Mouse (Mus musculus) neural tube, embryonic 12.5 days (tissue): Measurements from ENCODE around the gene Tcf7l1. TPM values are rescaled to one million over a fixed set of nuclear protein-coding genes. Genes with fewer than 3 reads are reported as not detected.

Experiments
- ATAC-seq: fragments of 200-750 bp; cut with Nextera tagmentation; 2 replicates; pipeline ENCODE4 v1.8.0; 2017; ENCODE audit warnings: low read depth, mild to moderate bottlenecking, moderate TSS enrichment, moderate library complexity; ENCODE audit not compliant: low FRiP score
- H3K27ac ChIP-seq: fragments of 300-500 bp; sonication (generic); 2 replicates; pipeline ENCODE4 v1.5.1; 2016
- H3K27me3 ChIP-seq: fragments of 300-500 bp; sonication (generic); replicated peaks from 2 replicates; pipeline ENCODE4 v1.6.1; 2016; ENCODE audit warnings: mild to moderate bottlenecking
- H3K36me3 ChIP-seq: fragments of 300-500 bp; sonication (generic); 2 replicates; pipeline ENCODE4 v1.6.1; 2016; ENCODE audit warnings: mild to moderate bottlenecking
- H3K4me1 ChIP-seq: fragments of 300-500 bp; sonication (generic); 2 replicates; pipeline ENCODE4 v1.6.1; 2016
- H3K4me2 ChIP-seq: fragments of 300-500 bp; sonication (generic); replicated peaks from 2 replicates; pipeline ENCODE4 v1.6.1; 2016; ENCODE audit warnings: mild to moderate bottlenecking
- H3K4me3 ChIP-seq: fragments of 300-500 bp; sonication (generic); 2 replicates; pipeline ENCODE4 v1.5.1; 2016
- H3K9ac ChIP-seq: fragments of 300-500 bp; sonication (generic); 2 replicates; pipeline ENCODE4 v1.6.1; 2016; ENCODE audit warnings: mild to moderate bottlenecking
- H3K9me3 ChIP-seq: fragments of 300-500 bp; sonication (generic); 2 replicates; pipeline ENCODE4 v1.6.1; 2016; ENCODE audit warnings: mild to moderate bottlenecking
- WGBS: fragments of 180-500 bp; shearing (Covaris S2); methylation state at CpG from one replicate; pipeline ENCODE4 v1.1.7; 2016; 5-methylcytosine and 5-hydroxymethylcytosine counted together
- polyA plus RNA-seq: library from polyadenylated mRNA; unstranded; fragments of >200 nt; fragmentation: Nextera tagmentation; extraction: Ambion mirVana; gene quantifications from 2 replicates; pipeline ENCODE4 v1.2.1, GENCODE M21; 2016

The Tcf7l1 gene
- polyA plus RNA-seq, 1 experiment from 2014 or later: 18.6 TPM

DNA sequence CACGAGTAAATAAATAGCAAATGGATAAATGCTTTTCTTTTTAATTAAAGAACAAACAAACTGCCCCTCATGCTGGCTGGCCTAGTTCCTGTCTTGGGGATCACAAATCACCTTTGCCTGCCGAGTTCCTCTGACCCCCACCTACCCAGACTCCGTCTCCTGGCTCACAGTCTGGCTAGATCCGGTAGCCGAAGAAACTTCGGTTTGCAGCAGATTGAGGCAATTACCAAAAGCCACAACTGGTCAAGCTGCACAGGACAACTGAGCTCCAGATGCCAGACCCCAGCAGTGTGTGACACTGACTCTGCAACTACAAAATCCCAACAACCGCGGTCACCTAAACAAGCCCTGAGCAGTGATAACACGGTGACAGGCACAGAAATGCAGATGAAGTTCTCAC, 34.8 kb downstream of the Tcf7l1 start:
- Histone ChIP-seq H3K27ac (no peak overlapping the region), H3K27me3 (no peaks in the 10 kb centered on the region), H3K4me2 (no peak overlapping the region), H3K9me3 (no peaks in the 10 kb centered on the region), H3K4me1 (peaks cover 11% of the 10 kb centered on the region), H3K9ac (no peak overlapping the region), H3K36me3 (no peaks in the 10 kb centered on the region), H3K4me3 (no peak overlapping the region)
- no peak for ATAC-seq
- 22% methylated on average over 9 of the region's 9 CpGs for WGBS

DNA sequence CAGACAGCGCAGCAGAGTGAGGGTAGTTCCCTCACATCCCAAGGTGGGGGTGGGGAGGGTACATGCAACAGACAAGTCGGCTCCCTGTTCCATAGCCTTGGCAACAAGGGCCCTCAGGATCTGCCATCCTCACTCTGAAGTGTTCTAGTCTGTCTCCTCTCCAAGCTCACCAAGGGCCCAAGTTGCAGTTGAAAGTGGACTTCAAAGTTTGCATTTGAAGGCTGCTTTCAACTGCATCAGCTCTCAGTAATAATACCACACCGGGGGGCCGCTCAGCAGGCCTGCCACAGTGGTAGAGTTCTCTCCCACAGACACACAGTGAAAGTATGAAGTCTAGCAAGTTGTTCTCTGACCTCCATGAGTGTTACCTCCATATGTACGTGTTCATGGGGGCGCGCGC, 35.3 kb downstream of the Tcf7l1 start:
- H3K27ac ChIP-seq: no peak overlapping the region
- 63% methylated on average over 8 of the region's 8 CpGs for WGBS

DNA sequence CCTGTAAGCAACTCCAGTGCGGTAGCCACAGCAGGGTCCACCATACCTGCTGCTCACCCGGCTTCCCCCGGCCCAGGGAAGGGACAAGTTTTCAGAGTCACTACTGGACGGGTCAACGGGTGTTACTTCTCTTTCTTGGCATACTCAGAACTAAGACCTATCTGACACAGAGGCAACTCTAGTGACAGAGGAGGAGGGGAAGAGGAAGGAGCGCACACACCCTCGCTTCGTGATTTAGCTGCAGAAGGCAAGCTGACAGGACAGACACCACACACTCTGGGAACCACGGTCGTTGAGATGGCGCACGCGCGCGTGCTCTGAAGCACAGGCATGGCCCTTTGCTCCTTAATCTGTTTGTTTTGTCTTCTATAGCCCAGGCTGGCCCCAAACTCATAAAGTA, 36.2 kb downstream of the Tcf7l1 start:
- ATAC-seq: no peak
- Histone ChIP-seq H3K9me3 (no peaks in the 10 kb centered on the region), H3K36me3 (no peaks in the 10 kb centered on the region), H3K4me3 (no peak overlapping the region), H3K9ac (no peak overlapping the region), H3K27me3 (no peaks in the 10 kb centered on the region), H3K4me1 (peaks cover 24% of the 10 kb centered on the region), H3K27ac (no peak overlapping the region), H3K4me2 (no peak overlapping the region)
- WGBS: 81% methylated on average over 15 of the region's 15 CpGs

More for the DNA sequence above, 35.3 kb downstream of the Tcf7l1 start:
- no peak for ATAC-seq
- H3K4me2 ChIP-seq: no peak overlapping the region
- H3K27me3 ChIP-seq: no peaks in the 10 kb centered on the region
- no peaks in the 10 kb centered on the region for H3K36me3 ChIP-seq
- H3K4me1 ChIP-seq: peaks cover 15% of the 10 kb centered on the region
- H3K9me3 ChIP-seq: no peaks in the 10 kb centered on the region
- H3K9ac ChIP-seq: no peak overlapping the region
- no peak overlapping the region for H3K4me3 ChIP-seq

DNA sequence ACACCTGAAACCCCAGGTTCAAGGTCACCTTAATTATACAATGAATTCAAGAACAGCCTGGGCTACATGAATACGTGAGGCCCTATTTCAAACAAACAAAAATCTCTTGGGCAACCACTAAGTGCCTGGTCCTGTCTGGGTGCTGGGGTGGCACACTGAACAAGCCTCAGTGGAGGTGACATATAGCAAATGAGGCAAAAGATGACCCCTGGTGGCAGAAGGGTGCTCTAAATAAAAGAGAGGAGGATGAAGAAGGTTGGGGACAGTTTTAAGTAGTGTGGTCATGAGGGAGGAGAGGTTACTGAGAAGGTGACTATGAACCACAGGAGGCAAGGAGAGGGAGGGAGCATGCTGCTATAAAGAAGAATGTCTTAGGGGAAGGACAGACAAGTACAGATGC, 37.8 kb downstream of the Tcf7l1 start:
- Histone ChIP-seq H3K27me3 (no peaks in the 10 kb centered on the region), H3K36me3 (no peaks in the 10 kb centered on the region), H3K9ac (no peak overlapping the region), H3K27ac (no peak overlapping the region), H3K9me3 (no peaks in the 10 kb centered on the region), H3K4me3 (no peak overlapping the region), H3K4me2 (no peak overlapping the region), H3K4me1 (peaks cover 28% of the 10 kb centered on the region)
- ATAC-seq: no peak
- 98% methylated on average over 1 of the region's 1 CpGs for WGBS

DNA sequence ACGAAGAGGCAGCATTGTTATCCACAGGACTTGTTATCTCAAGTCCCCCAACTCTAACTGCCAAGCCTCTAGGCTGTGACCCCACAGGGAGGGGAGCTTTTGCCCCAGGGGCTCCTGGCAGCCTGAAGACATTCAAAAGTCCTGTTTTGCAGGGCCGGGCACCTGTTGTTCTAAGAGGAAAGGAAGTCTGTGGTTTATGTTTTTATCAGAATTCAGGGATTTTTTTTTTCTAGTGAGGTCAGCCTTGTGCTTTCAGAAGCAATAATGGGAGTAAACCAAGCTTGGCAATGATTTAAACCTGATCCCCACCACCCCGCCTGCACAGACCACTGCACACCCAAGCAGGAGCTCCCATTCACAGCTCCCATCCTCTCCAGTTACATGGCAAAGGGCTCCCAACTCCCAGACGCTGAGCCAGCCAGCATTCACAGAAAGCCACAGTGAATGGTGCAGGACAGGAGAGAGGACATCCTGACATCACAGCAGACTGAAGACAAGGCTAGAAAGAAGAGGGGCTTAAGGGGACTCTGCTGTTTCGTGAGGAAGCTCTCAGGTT, 40.1 kb downstream of the Tcf7l1 start:
- no peak for ATAC-seq
- Histone ChIP-seq H3K4me3 (no peak overlapping the region), H3K9ac (no peak overlapping the region), H3K36me3 (no peaks in the 10 kb centered on the region), H3K9me3 (no peaks in the 10 kb centered on the region), H3K4me1 (peaks cover 18% of the 10 kb centered on the region; the same call in 1 of the 2 replicates), H3K27me3 (no peaks in the 10 kb centered on the region), H3K4me2 (no peak overlapping the region), H3K27ac (no peak overlapping the region)
- 18% methylated on average over 5 of the region's 5 CpGs for WGBS

DNA sequence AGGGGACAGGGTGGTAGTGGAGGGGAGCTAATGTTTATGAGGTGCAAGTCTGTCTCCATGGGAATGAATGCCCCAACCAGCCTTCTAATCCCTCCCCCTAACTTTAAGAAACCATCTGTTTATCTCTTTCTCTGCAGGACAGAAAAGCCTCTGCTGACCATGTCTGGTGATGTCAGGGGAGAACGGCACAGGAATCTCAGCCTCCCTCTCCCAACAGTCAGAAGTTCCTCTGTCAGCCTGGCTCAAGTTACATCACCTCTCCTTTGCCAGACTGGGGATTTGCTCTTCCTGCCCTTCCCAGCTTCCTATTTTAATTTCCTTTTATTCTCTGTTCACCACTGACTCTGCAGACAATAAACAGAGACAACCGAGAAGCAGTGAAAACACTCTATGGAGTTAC, 40.6 kb downstream of the Tcf7l1 start:
- Histone ChIP-seq H3K4me2 (no peak overlapping the region), H3K27me3 (no peaks in the 10 kb centered on the region), H3K9ac (no peak overlapping the region), H3K27ac (no peak overlapping the region), H3K4me1 (peaks cover 18% of the 10 kb centered on the region; the same call in 1 of the 2 replicates), H3K9me3 (no peaks in the 10 kb centered on the region), H3K36me3 (no peaks in the 10 kb centered on the region), H3K4me3 (no peak overlapping the region)
- no peak for ATAC-seq
- 6% methylated on average over 2 of the region's 2 CpGs for WGBS

DNA sequence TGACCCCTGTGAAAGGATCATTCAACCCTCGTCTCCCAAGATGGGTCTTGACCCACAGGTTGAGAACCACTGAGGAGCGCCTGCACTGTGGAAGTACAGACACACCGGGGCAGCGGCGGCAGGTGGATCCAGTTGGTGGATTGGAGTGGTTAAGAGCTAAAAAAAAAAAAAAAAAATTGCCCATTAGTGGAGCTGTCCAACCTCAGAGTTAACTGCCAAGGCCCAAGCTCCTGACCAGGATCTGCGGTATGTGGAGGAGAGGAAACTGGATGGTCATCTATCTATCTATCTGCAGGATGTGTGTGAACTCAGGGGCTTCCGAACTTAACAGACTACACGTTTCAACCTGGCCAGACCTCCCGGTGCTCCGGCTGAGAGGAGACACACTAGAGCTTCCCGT, 41.2 kb downstream of the Tcf7l1 start:
- H3K9me3 ChIP-seq: no peaks in the 10 kb centered on the region
- WGBS: 85% methylated on average over 11 of the region's 11 CpGs
- no peak for ATAC-seq
- no peak overlapping the region for H3K27ac ChIP-seq
- H3K27me3 ChIP-seq: no peaks in the 10 kb centered on the region
- H3K4me3 ChIP-seq: no peak overlapping the region
- H3K4me1 ChIP-seq: peaks cover 18% of the 10 kb centered on the region; the same call in 1 of the 2 replicates
- no peaks in the 10 kb centered on the region for H3K36me3 ChIP-seq
- no peak overlapping the region for H3K9ac ChIP-seq
- H3K4me2 ChIP-seq: no peak overlapping the region

DNA sequence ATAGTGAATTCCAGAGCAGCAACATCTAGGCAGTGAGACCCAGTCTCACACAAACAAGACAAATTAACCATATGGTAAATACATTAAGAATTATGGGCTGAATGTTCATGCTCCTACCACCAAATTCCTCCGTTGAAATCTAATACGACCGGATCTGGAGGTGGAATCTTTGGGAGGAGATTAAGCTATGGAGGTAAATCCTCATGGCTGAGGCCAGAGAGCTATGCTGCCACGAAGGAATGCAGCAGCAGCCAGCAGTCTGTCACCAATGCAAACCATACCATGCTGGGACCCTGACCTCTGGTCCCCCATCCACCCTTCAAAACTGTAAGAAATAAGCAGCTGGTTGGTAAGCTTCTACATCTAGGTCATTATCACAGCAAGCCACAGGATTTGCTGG, 41.9 kb downstream of the Tcf7l1 start:
- Histone ChIP-seq H3K9me3 (no peaks in the 10 kb centered on the region), H3K4me2 (no peak overlapping the region), H3K27me3 (no peaks in the 10 kb centered on the region), H3K36me3 (no peaks in the 10 kb centered on the region), H3K9ac (no peak overlapping the region), H3K4me1 (peaks cover 18% of the 10 kb centered on the region; the same call in 1 of the 2 replicates), H3K4me3 (no peak overlapping the region), H3K27ac (no peak overlapping the region)
- no peak for ATAC-seq
- 72% methylated on average over 4 of the region's 4 CpGs for WGBS

DNA sequence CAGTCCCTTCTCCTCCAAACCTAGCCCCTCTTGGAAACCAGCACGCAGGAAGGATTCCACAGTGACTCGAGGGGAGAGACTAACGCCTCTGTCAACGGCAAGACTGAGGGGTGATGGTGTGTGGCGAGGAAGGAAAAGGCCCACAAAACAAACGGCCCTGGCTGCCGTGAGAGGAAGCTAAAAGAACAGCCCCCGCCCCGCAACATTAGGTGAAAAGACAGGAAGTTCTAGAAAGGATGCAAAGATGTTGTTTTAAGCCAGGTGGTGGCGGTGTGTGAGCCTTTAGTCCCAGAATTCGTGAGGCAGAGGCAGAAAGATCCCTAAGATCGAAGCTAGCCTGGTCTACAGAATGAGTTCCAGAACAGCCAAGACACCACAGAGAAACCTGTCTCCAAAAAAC, 43.3 kb downstream of the Tcf7l1 start:
- WGBS: 70% methylated on average over 12 of the region's 12 CpGs
- Histone ChIP-seq H3K4me1 (peaks cover 24% of the 10 kb centered on the region), H3K9ac (no peak overlapping the region), H3K9me3 (no peaks in the 10 kb centered on the region), H3K27ac (no peak overlapping the region), H3K27me3 (no peaks in the 10 kb centered on the region), H3K4me2 (no peak overlapping the region), H3K36me3 (no peaks in the 10 kb centered on the region), H3K4me3 (no peak overlapping the region)
- ATAC-seq: no peak

DNA sequence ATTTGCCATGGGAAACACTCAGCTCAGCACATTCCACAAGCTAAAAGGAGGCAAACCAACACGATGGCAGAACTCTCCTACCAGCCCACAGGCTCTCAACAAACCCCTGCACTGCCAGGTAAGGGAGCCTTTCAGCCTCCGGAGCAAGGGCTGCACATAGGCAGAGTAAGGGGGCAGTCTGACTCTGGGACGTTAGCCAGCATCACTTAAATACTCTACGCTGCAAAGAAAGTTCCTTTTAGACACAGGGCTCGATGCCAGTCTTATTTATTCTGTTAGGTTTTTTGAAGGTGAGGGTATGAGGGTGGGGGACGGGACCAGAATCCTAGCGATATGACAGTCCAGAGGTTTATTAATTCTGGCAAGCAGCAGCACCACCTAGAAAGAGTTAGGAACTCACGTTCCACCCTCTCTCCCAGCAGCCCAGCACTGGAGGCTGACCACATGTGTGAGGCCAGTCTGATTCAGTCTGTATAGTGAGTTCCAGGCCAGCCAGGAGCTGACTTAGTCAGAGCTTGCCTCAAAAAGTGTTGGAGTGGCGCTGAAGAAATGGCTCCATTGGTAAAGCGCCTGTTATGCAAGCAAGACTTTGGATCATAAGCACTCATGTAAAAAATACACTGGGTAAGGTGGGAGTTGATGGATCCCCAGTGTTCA, 44.8 kb downstream of the Tcf7l1 start:
- H3K4me2 ChIP-seq: no peak overlapping the region
- peaks cover 29% of the 10 kb centered on the region for H3K4me1 ChIP-seq
- H3K27ac ChIP-seq: no peak overlapping the region
- WGBS: 79% methylated on average over 10 of the region's 10 CpGs
- H3K36me3 ChIP-seq: no peaks in the 10 kb centered on the region
- no peak overlapping the region for H3K9ac ChIP-seq
- no peaks in the 10 kb centered on the region for H3K27me3 ChIP-seq
- no peaks in the 10 kb centered on the region for H3K9me3 ChIP-seq
- no peak overlapping the region for H3K4me3 ChIP-seq
- ATAC-seq: no peak

DNA sequence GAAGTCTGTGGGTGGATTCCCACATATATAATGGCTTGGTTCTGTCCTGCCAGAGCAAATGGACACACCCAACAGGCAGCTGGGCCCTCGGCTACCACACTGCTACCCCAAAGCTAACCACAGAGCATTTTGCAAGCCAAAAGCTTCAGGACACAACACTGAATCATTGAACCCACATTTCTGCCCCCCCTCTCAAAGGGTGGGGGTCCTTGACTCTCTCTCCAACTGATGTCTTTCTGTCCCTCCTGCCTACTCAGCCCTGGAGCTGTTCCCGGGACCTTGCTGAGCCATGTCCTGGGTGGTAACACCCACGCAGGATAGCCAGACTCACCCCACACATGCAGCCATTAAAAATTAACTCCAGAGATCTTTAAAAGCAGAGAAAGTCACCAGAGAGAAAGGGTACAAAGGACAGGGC, 45.4 kb downstream of the Tcf7l1 start:
- 76% methylated on average over 3 of the region's 3 CpGs for WGBS
- no peak overlapping the region for H3K4me3 ChIP-seq
- H3K9ac ChIP-seq: no peak overlapping the region
- no peak for ATAC-seq
- no peak overlapping the region for H3K27ac ChIP-seq
- no peaks in the 10 kb centered on the region for H3K27me3 ChIP-seq
- H3K4me2 ChIP-seq: no peak overlapping the region
- peaks cover 22% of the 10 kb centered on the region for H3K4me1 ChIP-seq
- H3K36me3 ChIP-seq: no peaks in the 10 kb centered on the region
- no peaks in the 10 kb centered on the region for H3K9me3 ChIP-seq

DNA sequence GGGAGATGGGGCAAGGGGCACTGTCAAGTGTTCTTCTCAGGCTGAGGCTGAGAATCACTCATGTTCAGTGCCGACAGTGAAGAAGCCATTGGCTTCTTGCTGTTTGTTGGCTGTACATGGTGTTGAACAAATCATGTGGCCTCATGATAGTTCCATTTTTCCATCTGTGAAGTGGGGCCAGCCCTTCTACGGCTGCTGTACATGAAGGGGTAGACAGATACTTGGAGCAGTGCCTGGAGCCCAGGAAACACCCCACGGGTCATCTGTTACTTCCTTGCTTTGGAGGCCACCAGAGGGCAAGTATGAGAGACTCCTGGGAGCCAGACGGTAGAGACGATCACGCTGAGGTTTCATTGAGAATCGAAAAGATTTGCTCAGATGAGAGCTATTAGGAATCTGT, 46.7 kb downstream of the Tcf7l1 start:
- Histone ChIP-seq H3K4me2 (no peak overlapping the region), H3K36me3 (no peaks in the 10 kb centered on the region), H3K4me1 (peaks cover 13% of the 10 kb centered on the region; the same call in 1 of the 2 replicates), H3K27ac (no peak overlapping the region), H3K9ac (no peak overlapping the region), H3K4me3 (no peak overlapping the region), H3K27me3 (no peaks in the 10 kb centered on the region), H3K9me3 (no peaks in the 10 kb centered on the region)
- no peak for ATAC-seq
- WGBS: 87% methylated on average over 7 of the region's 7 CpGs
